Mouse (Mus musculus) layer of hippocampus, postnatal 36 days (tissue): ENCODE measurements around the gene R3hdml. TPM values are rescaled to one million over a fixed set of nuclear protein-coding genes. Genes with fewer than 3 reads are reported as not detected.
"Not testable (repeated sequence)": the region's sequence is repeated elsewhere in the genome, so short reads cannot be mapped to it uniquely, and the experiment has no call there.

Experiments used
- DNase-seq, 2 experiments: peaks; one replicate each; pipeline ENCODE4 v3.0.0; 2022
- total RNA-seq, 2 experiments: library from RNA; stranded (reverse); gene quantifications; 2 replicates each; pipeline ENCODE4 v1.2.3; 2021

R3hdml gene
- not detected for total RNA-seq

DNA sequence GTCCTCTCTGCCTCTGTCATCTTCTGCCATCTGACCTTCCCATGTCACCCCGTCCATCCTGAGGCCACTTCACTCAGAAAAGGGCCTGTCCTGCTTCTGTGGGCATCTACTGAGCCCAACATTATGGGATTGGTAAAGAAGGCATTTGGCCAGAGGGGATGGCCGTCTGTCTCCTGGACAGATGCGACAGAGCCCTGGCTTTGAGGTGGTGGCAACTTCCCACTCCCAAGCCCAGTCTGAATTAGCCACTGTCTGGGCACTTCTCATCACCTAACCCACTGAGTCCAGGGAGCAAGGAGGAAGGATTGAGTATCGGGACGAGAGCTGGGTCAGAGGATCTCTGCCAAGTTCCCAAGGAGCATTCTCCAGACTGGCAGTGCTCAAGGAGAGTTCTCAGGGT lies at the start of gene R3hdml:
TSS of gene R3hdml (plus strand) at position 301 of the 400 bp plus-strand sequence.
- DNase-seq = no peak

GRCm38 (mm10) chr2:163443543-163443942 lies 48.6 kb upstream of the R3hdml start:
- no peak for DNase-seq

DNA sequence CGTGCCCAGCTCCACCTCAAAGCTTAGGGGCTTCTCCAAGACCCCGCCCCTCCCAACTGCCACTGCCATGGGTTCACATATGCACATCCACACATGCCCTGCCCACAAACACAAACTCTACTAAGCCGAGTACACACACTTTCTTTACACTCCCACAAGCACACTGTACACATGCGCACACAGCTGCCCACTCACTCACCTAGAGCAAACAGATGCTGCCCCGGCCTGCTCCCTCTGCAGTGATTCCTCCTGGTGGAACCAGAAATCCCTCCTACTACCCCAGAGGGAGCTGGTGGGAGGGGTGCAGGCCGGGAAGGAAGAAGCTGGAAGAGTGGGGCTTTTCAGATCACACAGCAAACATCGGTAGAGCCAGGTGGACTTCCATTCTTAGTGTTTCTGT lies 48.1 kb upstream of the R3hdml start:
- DNase-seq = no peak

- no peak for DNase-seq
Measured at GRCm38 (mm10) chr2:163447375-163447774, 44.7 kb upstream of the R3hdml start.

DNA sequence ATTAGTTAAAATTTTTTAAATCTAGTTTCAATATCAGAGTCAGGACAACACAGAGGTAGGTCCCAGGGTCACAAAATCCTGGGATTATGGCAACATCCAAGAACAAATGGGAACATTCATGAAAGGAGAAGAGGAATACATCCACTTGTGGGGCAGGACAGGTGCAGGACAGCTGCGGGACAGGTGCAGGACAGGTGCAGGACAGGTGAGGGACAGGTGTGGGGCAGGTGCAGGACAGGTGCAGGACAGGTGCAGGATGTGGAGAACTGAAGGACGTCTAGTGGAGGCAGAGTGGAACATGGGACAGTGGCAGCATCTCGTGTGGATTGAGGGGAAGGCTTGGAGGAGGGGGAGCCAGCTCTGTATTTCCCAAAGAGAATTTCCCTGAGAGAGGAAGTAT lies 42.8 kb upstream of the R3hdml start:
- DNase-seq = no peak

DNA sequence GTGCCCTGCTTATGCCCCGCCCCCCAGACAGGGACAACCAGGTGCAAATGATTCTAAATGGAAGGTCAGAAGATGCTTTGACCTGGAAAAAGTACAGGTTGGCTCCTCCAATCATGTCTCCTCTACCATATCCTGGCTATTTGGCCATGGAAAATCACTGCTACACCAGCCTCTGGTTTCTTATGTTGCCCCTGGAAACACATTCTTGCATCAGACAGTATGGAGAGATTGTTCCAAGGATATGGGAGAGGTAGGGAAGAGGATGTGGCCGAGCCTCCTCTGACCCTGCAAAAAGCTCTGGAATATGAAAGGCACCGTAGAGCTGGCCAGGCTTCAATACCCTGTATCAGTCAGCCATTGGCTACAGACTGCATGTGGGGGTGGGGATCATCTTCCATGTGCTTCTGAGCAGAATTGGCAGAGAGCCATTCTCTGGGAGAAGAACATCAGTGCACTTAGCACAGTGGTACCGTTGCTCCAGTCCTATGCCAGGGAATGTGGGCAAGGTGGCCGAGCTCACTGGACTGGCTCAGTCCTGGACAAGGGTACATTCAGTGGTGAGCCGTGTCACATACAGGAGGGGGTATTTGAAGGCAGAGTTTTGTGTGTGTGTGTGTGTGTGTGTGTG lies 41.3 kb upstream of the R3hdml start:
- DNase-seq = peak; percentile 46 to 49

- no peak for DNase-seq
Measured at GRCm38 (mm10) chr2:163452738-163453137, 39.4 kb upstream of the R3hdml start.

- no peak for DNase-seq
Measured at GRCm38 (mm10) chr2:163453378-163453777, 38.7 kb upstream of the R3hdml start.

- no peak for DNase-seq
Measured at GRCm38 (mm10) chr2:163458539-163459265, 33.4 kb upstream of the R3hdml start.

DNA sequence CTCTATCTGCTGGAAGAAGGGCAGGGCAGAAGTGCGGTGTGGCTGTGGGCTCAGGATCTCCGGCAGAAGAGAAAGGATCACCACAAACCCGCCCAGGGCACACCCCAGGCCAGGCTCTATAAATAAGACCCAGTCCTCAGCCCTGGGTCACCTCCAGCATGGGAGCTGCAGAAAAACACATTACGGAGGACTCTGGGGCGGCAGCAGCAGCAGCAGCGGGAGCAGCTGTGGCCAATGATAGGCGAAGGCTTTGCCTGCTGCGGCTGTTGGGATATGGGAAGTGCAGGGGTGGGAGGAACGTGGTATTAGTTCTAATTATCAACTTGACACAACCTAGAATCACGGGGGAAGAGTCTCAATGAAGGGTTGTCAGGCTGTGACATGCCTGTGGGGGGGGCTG lies 32.7 kb upstream of the R3hdml start:
- no peak for DNase-seq

DNA sequence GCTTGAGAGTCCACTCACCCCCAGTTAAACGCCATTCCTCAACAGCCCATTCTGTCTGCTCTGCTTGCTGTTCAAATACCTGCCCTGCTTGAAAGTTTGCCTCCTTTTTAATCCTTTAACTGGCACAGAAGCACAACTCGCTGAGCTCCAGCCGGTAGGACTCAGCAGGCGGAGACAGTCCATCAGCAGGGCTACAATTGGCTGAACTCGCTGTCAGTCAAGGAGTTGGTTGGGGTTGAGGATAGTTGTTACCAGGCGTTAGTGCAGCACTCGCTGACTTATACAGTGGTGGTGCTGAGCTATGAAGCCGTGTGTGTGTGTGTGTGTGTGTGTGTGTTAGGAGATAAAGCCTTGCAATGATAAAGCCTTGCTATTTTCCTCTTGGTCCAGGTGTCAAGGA lies 31.5 kb upstream of the R3hdml start:
- DNase-seq = no peak

DNA sequence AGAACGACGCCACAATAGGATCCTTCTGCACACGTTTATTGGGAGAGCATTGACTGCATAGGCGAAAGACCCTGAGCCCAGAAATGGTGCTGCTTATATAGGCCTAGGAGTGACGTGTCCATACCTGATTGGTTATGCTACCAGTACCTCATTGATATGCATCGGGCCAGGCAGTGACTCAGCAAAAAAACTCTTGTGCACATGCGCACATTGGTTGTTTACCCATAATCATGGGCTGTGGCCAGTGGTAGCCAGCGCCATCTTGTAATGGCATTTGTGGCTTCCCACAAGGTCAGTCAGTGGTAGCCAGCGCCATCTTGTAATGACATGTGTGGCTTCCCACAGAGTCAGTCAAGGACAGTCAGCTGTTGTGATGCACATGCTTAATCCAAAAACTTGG lies 30.8 kb upstream of the R3hdml start:
- DNase-seq = not testable (repeated sequence)

GRCm38 (mm10) chr2:163462386-163462785 lies 29.7 kb upstream of the R3hdml start:
- DNase-seq = no peak

- DNase-seq = no peak
Measured at GRCm38 (mm10) chr2:163462801-163463200, 29.3 kb upstream of the R3hdml start.

DNA sequence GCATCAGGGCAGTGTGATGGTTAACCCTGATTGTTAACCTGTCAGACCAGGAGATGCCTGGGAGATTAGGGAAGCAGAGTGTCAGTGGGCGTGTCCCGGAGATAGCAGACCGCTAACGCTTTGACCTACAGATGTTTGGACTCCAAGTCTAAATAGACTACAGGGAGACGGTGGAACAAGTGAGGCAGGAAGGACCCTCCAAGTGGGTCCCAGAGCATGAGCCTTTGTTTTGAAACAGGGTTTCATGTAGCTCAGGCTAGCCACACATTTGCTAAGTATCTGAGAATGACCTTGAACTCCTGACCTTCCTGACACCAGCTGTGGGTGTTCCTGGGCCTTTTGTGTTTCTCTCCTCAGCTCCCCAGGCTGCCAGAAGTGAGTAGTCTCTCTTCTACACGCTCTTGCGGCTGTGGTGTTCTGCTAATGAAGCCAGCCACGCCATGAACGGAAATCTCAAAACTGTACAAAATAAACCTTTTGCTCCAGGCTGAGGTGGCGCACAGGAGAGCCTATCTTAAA lies 28.8 kb upstream of the R3hdml start:
- DNase-seq = no peak

DNA sequence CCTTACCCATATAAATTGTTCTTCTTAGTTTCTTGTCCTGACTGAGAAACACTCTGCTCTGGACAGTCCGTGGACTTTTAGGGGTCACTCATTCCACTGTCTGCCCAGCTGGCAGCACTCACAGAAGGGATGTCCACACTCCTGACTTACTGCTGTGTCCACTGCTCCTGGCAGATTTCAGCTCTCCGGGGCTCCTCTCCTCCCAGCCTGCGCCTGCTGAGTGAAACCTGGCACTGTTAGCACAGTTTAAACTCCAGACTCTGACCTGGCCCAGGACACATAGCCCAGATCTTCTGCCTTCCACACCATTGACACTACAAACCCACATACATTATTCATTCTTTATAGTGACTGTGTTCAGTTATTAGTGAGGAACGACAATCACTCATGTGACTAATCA lies 28.1 kb upstream of the R3hdml start:
- DNase-seq = no peak

DNA sequence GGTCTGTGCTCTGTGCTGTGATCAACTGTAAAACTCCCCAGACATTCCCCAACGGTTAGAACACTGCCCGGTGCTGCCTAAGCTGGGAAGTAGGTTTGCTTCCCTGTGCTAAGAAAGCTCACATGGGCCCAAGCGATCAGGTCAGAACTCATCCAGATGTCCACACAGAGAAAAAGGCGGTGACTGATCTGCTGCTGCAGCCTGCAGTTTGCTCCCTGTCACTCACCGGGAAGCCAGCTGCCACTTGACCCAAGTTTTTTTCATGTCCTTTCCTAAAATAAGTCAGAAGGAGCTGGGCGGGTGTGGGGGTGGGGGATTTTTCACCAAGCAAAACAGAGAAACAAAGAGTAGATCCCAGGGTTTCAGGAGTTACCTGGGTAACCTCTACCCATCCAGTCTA lies 27.6 kb upstream of the R3hdml start:
- no peak for DNase-seq

- no peak for DNase-seq
Measured at GRCm38 (mm10) chr2:163466771-163467170, 25.3 kb upstream of the R3hdml start.

GRCm38 (mm10) chr2:163467585-163467984 lies 24.5 kb upstream of the R3hdml start:
- DNase-seq = no peak

- no peak for DNase-seq
Measured at GRCm38 (mm10) chr2:163468866-163469265, 23.3 kb upstream of the R3hdml start.

DNA sequence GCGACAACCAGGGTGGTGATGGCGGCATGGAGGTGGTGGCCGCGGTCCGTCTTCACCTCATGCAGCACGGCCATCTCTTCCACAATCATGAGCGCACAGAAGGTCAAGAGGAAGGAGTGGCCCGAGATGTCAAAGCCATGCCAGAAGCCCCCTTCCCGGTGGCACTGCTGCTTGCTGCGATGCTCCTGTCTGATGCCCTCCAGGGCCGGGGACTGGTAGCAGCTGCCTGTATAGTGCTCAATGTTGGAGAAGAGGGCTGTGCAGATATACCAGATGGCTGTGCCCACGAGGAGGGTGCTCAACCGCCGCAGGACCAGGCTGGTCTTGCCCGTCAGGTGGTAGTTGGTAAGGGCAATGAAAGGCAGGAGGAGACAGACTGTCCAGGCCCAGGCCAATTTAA lies 22.4 kb upstream of the R3hdml start:
- DNase-seq = no peak

DNA sequence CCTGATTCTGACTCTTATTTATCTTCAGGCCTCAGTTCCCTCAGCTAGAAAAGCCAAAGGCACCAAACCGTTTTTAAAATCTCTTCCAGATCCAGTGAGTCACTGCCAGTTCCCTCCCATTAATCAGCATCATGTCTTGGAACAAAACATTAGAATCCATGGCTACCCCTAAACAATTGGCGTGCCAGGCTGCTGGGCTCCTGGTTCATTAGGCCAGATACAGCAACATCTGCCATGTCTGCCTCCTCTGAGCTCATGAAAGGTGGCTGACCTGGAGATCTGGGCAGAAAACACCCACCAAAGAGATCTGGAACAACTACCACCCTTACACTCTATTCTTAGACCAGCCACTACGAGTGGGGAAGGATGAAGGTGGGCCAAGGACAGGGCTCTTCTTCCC lies 21.0 kb upstream of the R3hdml start:
- no peak for DNase-seq

- no peak for DNase-seq
Measured at GRCm38 (mm10) chr2:163471710-163472465, 20.2 kb upstream of the R3hdml start.
